Mouse (Mus musculus) gastrocnemius, postnatal 14 days (tissue): ENCODE results near the gene Icmt. TPM values are rescaled to one million over a fixed set of nuclear protein-coding genes. Genes with fewer than 3 reads are reported as not detected.
A peak's percentile ranks its signal among the peaks of the same experiment; 100 is the strongest.

Experiments
- DNase-seq: peaks from one replicate; pipeline ENCODE4 v3.0.0; 2021; ENCODE audit warnings: mixed read lengths
- intact Hi-C: fragments of 180-260 bp; cut with DNase I; formaldehyde crosslinking; loops from one replicate; pipeline ENCODE4 v1.15.1; 2025; ENCODE audit warnings: low total_unique reads
- total RNA-seq, 2 experiments: library from RNA; stranded (reverse); gene quantifications; 2 replicates each; pipeline ENCODE4 v1.2.3; 2021

Gene Icmt
- total RNA-seq, 2 experiments from 2014 or later: 16.0 to 19.0 TPM

DNA sequence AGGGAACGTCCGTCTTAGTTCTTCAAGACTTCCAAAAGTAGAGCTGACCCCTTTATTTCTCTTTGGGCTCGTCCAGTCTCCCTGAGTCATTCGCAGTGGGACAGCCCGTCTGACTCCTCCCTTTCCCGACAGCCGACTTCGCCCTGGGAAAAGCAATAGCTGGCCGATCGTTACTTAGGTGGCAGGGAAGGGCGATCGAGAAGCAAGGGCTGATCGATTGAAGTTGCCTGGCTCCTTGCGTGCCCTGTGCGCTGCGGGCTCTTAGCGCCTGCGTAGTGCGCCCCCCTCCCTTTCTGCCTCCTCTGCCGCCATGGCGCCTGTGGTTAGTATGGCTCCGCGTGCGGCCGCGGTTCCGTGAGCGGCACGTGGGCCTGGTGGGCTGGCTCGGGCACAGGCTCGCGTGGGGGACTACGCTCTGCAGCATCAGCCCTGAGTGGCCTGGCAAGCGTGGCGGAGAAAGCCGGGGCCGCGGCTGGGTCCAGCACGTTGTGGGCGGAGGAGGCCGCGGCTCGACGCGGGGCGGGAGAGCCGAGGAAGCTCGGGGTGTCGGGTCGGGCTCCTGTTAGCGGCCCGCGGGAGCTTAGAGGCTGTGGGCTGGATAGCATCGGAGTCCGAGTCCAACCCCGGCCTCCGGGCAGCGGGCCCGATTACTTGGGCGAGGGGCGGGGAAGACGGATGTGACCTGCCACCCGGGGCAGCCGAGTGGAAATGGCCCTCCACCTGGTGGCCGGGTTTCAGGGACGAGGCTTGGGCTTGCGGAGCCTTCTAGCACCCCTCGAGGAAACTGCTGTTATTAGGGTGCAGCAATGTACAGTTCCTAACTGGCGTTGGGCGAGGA is 28.8 kb downstream of the Icmt start, which contains the start of gene Rpl22:
TSS of gene Rpl22 (plus strand) at position 169 of the 838 bp plus-strand sequence.
- intact Hi-C loops: no loop called here
- DNase-seq: peak; percentile 93

DNA sequence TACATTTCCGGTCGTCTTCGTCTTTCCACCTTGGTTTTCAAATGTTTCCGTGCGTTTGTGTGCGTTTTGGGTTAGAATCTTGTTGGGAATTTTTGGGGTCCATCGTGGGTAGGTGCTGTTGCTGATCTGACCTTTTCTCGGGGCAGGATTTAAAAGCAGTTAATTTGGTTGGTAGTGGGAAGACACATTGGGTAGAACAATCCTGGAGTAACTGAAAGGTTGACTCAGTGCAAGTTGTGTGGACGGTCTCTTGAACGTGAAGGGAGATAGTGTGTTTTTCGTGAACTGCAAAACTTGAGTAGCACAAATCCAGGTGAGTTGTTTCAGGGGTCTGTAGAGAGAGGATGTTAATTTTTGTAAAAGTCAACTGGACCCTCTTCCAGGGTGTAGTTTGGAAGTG is 29.5 kb downstream of the Icmt start:
- DNase-seq: no peak
- intact Hi-C loops: no loop called here

DNA sequence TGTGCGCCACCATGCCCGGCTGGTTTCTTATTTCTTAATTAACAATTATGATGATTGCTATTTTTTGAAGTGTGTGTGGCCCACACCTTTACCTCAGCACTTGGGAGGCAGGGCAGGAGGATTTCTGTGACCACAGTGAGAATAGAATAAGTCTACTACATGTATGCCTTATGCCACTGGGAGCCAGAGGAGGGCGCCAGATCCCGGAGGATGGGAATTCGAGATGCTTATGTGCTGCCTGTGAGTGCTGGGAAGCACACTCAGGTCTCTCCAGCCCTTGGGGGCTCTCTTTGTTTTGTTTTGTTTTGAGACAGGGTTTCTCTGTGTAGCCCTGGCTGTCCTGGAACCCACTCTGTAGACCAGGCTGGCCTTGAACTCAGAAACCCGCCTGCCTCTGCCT is 31.7 kb downstream of the Icmt start:
- intact Hi-C loops: no loop called here
- DNase-seq: no peak

DNA sequence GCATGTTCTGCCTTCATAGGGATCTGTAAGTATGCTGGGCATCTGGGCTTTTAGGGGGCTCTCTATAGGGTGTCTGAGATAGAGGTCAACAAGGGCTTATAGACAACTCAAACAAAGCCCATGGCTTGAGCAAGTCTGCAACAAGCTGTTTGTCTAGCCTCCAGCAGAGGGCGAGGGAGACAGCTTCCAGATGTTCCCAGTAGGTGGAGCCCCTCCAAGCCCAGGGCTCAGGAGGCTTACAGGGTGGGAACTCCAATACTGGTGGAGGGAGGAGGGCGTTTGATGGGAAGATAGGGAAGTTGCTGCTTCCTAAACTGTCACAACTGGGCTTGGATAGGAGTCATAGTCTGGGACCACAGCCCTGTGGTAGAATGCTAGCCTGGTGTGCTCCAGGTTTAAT is 35.9 kb downstream of the Icmt start:
- intact Hi-C loops: no loop called here
- peak; percentile 74 for DNase-seq

DNA sequence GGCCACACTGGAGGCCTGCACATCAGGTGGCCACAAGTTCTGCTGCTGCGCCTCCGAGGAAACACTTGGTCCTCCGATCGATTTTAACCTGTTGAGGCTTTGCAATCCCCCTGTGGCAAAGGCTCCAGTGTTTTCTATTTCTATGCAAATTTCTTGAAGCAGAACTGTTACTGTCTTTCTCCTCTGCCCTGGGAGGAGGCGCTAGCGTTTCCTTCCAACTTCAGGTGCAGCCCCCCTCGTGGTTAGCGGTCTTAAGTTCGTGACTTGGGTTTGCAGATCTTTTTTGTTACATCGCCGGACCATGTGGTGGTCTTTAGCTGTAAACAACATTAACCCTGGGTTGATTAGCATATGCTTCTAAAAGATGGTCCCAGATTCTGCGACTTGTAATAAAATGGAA is 36.6 kb downstream of the Icmt start:
- no peak for DNase-seq
- intact Hi-C loops: no loop called here

DNA sequence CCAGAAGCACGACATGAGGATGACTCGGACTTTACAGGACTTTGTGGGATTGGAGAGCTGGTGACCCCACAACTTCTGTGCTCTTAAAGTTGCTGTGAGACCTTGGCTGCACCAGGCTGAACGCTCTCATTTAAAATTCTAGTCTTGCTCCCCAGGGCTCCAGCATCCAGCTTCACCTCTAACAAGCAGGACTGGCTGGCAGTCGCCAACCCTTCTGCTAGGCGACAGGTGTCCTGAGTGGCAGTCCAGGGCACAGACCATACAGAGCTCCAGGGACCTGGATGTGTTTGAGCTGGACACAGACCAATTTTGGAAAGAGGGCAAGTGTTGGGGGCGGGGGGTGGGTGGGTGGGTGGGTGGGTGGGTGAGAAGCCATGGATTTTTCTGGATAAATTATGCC is 40.7 kb downstream of the Icmt start:
- DNase-seq: no peak
- intact Hi-C loops: no loop called here

DNA sequence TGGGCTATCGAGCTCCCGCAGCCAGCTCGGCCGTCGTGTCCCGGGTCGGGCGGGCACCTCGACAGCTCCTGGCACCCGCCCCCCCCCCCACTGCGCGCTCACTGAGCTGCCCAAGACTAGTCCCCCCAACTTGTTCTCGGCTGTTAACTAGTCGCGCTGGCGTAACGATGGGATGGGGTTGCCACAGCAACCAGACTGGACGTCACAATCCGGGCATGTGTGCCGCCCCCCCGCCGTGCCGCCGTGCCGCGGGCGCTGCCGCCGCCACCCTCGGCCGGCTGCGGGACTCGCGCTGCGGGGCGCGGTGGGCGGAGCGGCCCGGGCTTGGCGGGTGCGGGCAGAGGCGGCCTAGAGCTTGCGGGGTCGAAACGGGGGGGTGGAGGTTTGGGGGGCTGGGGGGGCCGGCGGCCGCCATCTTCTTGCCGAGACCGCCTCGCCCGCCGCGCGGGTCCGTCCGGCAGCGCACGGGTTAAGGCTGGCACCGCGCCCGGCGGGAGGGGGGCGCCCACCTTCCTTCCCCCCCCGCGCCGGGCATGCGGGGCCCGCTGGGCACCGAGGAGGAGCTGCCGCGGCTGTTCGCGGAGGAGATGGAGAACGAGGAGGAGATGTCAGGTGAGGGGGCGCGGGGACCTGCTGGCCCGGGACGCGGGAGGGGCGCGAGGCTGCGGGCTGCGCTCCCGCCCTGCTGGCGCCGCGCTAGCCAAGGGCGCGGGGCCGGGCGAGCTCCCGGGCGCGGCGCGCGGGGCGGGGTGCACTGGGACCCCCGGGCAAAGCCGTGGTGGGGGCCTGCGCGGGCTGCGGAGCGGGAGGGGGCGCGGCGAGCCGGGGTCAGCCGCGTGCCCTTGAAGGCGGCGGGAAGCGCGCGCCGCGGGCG is 41.6 kb downstream of the Icmt start, which contains the start of gene Chd5:
TSS of gene Chd5 (plus strand) at position 233 of the 874 bp plus-strand sequence.
- DNase-seq: no peak

DNA sequence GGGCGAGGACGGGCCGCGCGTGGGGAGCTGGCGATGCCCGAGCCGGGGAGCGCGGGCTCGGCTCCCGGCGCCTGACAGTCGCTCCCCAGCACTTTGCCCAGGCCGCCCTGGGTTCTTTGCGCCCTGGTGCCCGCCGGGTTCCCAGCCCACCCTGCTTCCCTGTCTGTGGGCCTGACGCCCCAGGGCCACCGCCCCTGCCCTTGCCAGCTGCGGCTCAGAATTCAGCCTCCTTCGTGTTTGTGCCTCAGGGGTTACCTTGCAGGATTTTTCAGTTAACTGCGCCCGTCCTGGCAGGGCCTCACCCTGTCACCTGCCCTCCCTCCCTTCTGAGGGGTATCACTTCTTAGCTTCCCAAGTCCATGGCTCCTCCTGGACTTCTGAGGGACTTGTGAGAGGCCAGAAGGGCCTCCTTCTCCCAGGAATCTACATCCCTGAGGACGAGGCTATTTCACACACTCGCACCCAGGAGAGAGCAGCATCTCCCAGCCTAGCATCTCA is 42.3 kb downstream of the Icmt start:
- intact Hi-C loops: no loop called here

More for the DNA sequence above, 41.6 kb downstream of the Icmt start, which contains the start of gene Chd5:
- intact Hi-C loops: no loop called here

DNA sequence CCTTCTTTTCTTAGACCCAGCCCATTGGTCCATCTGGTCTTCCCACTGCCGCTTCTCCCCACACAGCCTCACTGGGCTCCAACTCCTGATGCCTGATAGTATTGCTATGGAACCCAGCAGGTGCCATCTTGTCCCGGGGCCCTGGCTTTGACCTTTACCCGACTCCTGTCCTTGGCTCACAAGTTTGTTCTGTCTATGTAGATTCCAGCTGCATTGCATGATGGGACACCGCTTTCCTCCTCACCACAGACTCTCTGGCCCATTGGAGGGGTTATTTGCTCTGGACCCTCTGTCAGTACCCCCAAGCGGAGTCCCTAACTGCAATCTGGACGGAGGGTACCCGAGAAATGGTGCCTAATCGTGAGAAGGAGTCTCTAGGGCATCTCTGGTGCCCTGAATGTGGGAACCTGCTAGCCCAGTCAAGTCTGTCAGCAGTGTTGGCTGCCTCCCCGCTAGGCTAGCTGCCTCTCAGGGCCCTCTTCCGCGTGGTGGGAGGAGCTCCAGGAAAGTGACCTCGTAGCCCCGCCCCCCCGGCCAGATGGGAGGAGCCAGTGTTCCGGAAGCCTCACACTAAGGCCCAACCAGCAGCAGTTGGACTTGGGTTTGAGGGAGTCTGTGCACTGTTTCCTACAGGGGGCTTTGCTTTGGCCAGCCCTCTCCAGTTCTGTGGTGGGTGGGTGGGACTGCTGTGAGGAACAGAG is 43.7 kb downstream of the Icmt start:
- DNase-seq: no peak
- intact Hi-C loops: loop anchor here (5.0 kb wide), 2 partner anchors 97 to 152 kb away; no protein-coding TSS in a partner anchor

More for the DNA sequence above, 42.3 kb downstream of the Icmt start:
- no peak for DNase-seq

DNA sequence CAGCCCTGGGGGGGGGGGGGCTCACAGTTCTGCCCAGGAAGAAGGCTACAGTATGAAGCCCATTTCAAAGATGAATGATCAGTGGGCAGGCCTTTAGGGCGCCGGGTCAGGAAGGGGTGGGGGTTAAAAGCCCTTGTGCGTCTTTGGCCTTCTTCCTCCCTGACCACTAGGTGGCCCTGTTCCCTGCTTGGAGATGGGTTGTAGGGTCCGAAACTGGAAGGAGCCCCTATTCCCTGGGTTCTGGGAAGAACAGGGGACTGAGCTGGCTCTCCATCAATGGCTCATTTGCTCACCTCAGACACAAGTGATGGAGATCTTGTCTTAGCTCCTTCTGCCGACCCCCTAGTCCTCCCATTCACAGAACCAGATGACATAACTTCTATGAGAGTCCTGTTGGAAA is 46.3 kb downstream of the Icmt start:
- no peak for DNase-seq
- intact Hi-C loops: loop anchor here (5.0 kb wide), 2 partner anchors 94 to 149 kb away; no protein-coding TSS in a partner anchor

DNA sequence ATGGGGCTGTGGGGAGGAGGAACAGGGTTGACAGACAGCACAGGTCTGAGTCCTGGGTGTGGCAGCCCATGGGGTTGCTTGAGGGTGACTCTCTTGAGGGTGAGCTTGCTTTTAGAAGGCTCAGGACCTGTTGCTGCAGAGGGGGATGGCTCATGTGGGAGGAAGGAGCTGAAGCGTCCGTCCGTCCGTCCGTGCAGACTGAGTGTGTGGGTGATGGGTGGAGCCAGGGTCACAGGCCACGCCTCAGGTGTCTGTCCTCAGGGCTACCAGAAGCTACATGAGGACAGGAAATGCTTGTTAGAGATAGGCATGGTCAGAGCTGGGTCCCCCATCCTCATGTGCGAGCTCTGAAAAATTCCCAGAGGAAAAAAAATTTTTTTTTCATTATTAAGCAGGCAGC is 47.6 kb downstream of the Icmt start:
- no peak for DNase-seq

DNA sequence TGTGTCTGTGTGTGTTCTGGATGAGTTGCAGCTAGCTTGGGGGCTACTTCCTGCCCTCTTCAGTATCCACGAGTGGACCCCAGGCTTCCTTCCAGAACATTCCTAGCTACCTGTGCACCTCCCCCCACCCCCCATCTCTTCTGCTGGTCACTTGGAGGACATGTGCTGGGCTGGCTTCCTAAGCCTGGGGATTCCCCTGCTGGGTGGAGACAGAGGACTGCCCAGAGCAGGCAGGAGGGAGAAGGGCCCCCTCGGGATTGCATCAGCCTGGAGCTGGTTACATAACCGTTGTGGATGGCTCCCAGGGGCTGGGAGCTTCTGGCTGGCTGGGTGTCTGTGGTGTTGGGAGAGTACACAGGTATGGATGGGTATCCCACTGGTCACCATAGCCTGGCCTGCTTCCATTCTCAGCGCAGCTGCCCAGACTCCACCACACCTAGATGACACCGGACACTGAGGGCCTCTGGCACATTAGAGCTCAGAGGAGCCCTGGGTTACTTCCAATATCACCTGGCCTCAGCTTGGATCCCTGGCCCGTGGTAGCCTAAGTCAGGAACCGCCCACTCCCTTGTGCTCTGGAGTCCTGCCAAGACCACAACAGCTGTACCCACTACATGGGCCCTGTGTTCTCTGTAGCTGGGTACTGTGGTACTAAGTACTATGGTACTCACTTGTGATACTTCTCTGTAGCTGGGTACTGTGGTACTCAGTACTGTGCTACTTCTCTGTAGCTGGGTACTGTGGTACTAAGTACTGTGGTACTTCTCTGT is 48.3 kb downstream of the Icmt start:
- intact Hi-C loops: no loop called here
- peak; percentile 43 for DNase-seq

More for the DNA sequence above, 47.6 kb downstream of the Icmt start:
- intact Hi-C loops: loop anchor here (5.0 kb wide), 2 partner anchors 93 to 148 kb away; no protein-coding TSS in a partner anchor

DNA sequence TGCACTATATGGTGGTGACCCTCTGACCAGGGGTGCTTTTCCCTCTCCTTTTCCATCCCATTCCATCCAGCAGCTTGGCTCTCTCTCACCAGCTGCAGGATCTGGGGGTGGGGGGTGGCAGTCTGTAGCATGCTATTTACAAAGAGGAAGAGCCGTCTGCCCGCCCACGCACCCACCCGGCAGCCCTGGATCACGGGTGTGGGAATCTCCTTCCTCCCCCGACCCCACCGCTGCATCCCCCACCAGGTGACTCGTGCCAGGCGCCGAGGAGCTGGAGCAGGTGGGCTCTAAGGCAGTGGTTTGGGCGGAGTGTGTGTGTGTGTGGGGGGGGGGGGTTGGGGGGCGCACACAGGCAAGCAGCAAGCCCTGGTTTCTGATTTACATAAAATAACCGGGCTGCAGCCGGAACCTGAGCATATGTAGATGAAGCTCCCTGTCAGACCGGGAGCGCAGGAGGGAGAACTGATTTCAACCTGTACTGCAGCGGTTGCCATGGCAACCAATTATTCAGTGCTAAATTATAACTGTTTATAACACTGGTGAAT is 52.9 kb downstream of the Icmt start:
- no peak for DNase-seq
- intact Hi-C loops: no loop called here

DNA sequence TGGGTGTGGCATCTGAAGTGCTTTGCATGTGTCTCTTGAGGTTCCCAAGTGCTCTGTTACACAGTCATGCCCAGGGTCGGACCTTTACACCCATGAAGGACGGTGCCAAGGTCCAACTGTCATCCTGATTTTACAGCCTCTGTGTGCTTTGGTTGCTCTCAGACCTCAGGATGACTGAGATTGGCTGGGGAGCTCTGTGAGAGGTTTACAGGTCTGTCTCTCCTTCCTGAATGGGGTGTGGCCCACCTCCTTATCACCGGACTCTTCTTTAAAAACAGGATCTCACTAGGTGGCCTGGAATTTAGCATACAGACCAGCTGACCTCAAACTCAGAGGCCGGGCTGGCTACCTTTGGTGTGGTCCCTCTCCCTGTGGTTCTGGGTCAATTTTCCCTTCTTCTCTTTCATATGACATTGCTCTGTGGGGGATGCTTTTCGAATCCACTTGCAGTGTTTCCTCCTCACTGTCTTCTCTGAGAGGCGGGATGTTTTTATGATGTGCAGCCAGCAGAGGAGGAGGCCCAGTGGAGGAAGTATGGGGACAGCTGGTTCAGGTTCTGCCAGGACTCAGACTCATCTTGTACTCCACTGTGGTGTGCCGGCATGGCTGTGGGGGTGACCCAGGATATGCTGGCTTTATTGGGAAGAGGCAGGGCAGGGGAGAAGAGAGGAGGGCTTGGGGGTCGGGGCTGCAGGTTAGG is 53.8 kb downstream of the Icmt start:
- intact Hi-C loops: no loop called here
- no peak for DNase-seq

DNA sequence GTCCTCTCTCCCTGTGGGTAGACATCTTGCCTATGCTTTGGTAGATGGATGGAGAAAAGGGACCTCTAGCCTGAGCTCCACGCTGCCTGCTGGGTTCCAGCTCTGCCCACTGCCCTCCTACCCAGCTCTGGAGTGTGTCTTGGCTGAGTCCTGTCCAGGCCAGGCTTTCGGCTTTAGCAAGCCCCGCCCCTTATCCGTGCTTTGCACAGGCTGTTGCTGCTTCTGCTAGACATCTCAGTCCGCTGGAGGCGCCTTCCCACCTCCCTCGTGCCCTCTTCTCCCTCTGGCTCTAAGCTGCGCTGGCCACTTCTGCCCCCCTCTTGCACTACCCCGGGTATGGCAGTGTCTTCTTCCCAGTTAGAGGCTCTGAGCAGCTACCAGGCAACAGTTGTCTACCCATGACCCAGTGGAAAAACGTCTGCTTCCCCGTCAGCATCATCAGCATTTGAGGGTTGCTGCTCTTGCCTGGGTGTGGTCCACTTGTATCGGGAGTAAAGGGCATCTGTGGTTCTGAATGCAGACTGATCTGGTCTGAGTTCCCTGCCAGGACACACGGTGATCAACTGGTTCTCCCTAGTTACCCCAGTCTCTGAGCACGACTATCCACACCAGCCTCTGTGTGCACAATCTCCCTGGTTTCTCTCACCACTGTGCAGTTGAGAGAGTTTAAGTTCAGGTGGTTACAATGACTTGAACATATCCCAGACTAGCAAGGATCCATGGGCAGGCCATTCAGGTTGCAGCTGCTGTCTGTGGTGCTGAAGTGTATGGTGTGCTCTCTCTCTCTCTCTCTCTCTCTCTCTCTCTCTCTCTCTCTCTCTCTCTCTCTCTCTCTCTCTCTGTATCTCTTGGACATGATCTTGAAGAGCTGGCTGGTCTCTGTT is 54.6 kb downstream of the Icmt start:
- DNase-seq: no peak
- intact Hi-C loops: no loop called here

DNA sequence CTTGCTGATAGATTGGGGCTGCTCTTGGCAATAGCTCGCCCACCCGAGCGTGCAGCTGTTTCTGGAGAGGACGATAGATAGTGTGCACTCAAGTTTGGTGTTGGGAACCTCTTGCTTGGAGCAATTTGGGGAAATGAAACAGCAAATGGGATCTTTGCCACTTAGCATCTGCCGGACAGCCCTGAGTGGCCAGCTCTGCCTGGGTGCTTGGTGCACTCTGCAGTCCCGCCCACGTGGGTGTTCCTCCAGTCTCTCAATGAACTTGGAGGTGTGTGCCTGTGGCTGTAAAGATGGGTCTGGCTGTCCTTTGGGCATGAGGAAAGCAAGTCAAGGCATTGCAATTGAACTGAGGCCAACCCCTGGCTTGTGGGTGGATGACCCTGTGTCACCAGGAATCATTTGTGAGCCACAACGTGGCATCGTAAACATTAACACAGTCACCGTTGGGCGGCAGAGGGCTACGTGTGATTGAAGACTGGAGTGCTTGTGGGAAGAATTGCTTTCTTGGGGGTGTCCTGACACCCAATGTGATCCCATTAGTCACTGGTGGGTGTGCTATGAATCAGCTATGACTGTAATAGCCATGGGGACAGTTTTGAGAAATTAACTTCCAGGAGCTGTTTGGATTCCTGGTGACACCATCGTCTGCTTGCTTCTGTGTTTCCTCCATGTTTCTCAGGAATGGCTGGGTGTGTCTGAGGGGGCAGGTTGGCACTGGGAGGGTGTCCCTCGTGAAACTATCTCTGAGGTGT is 57.0 kb downstream of the Icmt start:
- intact Hi-C loops: no loop called here
- no peak for DNase-seq
